Mouse (Mus musculus) cerebellum, adult 2 months (tissue): Measurements from ENCODE around the gene Gm28042. TPM values are rescaled to one million over a fixed set of nuclear protein-coding genes. Genes with fewer than 3 reads are reported as not detected.

Experiments
- DNase-seq, 2 experiments: peaks; one replicate each; pipeline ENCODE4 v3.0.0; 2021
- H3K27ac ChIP-seq: fragments of 200-500 bp; 2 replicates; pipeline ENCODE4 v1.5.1; 2012; ENCODE audit warnings: low read length, control low read depth, inconsistent platforms; ENCODE audit not compliant: insufficient read depth
- H3K27me3 ChIP-seq: fragments of 200-500 bp; 2 replicates; pipeline ENCODE4 v1.6.1; 2012; ENCODE audit warnings: inconsistent platforms, mild to moderate bottlenecking, low read length, moderate library complexity; ENCODE audit not compliant: control insufficient read depth, insufficient read depth
- H3K4me1 ChIP-seq: fragments of 200-500 bp; 2 replicates; pipeline ENCODE4 v1.6.1; 2011; ENCODE audit warnings: low read length; ENCODE audit not compliant: control insufficient read depth, insufficient read depth
- H3K4me3 ChIP-seq: fragments of 200-500 bp; replicated peaks from 2 replicates; pipeline ENCODE3; 2011; ENCODE audit warnings: mild to moderate bottlenecking, low read depth, low read length, control low read depth; ENCODE audit not compliant: insufficient read depth
- CTCF ChIP-seq: fragments of 200-500 bp; IDR thresholded peaks from 2 replicates; pipeline ENCODE4 v1.5.1; 2011; ENCODE audit warnings: low read depth, mild to moderate bottlenecking, control low read depth, low read length, moderate library complexity, borderline replicate concordance; ENCODE audit not compliant: insufficient read depth
- POLR2A ChIP-seq: fragments of 200-500 bp; IDR thresholded peaks from 2 replicates; pipeline ENCODE4 v1.6.1; 2011; ENCODE audit warnings: low read length, control low read depth, borderline replicate concordance; ENCODE audit not compliant: insufficient read depth
- WGBS: fragments of 180-500 bp; shearing (Covaris S2); methylation state at CpG from one replicate; pipeline ENCODE4 v1.1.7; 2018; 5-methylcytosine and 5-hydroxymethylcytosine counted together
- polyA plus RNA-seq: library from polyadenylated mRNA; depleted of rRNA; stranded (reverse); fragments of >200 nt; gene quantifications from 2 replicates; pipeline ENCODE4 v1.2.3, GENCODE M21; 2012

Gene Gm28042
- polyA plus RNA-seq, 1 experiment = 9.0 TPM

GRCm38 (mm10) chr2:120003970-120004369, 23.3 kb upstream of the Gm28042 start:
- WGBS = 91% methylated on average over 2 of the region's 2 CpGs
- Histone ChIP-seq H3K4me1 (no peaks in the 10 kb centered on the region), H3K4me3 (no peak overlapping the region), H3K27me3 (no peaks in the 10 kb centered on the region), H3K27ac (no peak overlapping the region)
- DNase-seq = no peak
- TF ChIP-seq POLR2A (no peak), CTCF (no peak)

DNA sequence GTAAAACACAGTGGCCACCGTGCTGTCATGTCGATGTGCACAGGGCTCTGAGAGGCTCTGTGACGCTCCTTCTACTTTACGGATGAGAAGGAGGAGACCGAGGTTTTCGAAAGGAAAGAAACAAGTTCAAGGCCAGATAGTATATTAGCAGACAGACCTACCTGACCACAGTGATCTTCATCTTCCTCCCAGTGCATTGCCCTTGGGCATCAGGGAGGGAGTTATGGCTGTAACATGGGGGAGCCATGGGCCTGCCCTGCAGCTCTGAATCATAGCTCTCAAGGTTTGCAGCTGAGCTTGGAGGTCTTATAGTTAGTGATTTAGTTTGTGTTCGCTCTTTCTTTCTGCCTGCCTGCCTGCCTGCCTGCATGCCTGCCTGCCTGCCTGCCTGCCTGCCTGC, 20.6 kb upstream of the Gm28042 start:
- peaks cover 3% of the 10 kb centered on the region for H3K4me1 ChIP-seq
- H3K4me3 ChIP-seq = no peak overlapping the region
- DNase-seq = no peak
- no peak overlapping the region for H3K27ac ChIP-seq
- H3K27me3 ChIP-seq = no peaks in the 10 kb centered on the region
- WGBS = 92% methylated on average over 7 of the region's 7 CpGs
- TF ChIP-seq POLR2A (no peak), CTCF (no peak)

- Histone ChIP-seq H3K27ac (no peak overlapping the region), H3K27me3 (no peaks in the 10 kb centered on the region), H3K4me1 (peaks cover 6% of the 10 kb centered on the region), H3K4me3 (no peak overlapping the region)
- TF ChIP-seq CTCF (no peak), POLR2A (no peak)
- 78% methylated on average over 4 of the region's 4 CpGs for WGBS
- DNase-seq = no peak
These were observed 19.5 kb upstream of the Gm28042 start for GRCm38 (mm10) chr2:120007680-120008210.

DNA sequence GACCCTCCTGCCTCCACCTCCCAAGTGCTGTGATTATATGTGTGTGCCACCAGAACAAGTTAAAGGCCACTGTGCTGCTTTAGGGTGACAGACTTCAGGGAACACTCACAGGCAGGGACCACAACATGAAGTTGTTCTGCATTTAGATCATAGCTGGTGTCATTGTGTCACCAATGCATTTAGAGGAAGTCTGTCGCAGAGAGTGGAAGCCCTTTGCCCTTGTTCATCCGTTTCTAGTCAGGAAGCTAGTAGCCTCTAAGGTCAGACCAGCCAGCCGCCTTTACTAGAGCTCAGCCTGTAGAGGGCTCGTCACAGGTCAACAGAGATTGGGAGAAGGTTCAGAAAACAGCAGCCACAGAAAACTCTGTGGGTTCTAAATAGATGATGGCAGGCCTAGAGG, 18.6 kb upstream of the Gm28042 start:
- Histone ChIP-seq H3K27ac (no peak overlapping the region), H3K4me3 (no peak overlapping the region), H3K4me1 (peaks cover 11% of the 10 kb centered on the region), H3K27me3 (no peaks in the 10 kb centered on the region)
- no peak for DNase-seq
- TF ChIP-seq CTCF (no peak), POLR2A (no peak)
- 89% methylated on average over 4 of the region's 4 CpGs for WGBS

- WGBS = 15% methylated on average over 8 of the region's 8 CpGs
- peak; percentile 55; the same call in 1 of the 2 replicates for TF ChIP-seq CTCF
- TF ChIP-seq POLR2A = no peak
- no peak overlapping the region for H3K4me3 ChIP-seq
- H3K4me1 ChIP-seq = peaks cover 11% of the 10 kb centered on the region
- no peaks in the 10 kb centered on the region for H3K27me3 ChIP-seq
- peak; percentile 52 to 57 for DNase-seq
- H3K27ac ChIP-seq = no peak overlapping the region
These were observed 15.7 kb upstream of the Gm28042 start for GRCm38 (mm10) chr2:120011462-120012200.

GRCm38 (mm10) chr2:120012924-120013323, 14.4 kb upstream of the Gm28042 start:
- Histone ChIP-seq H3K4me3 (no peak overlapping the region), H3K27me3 (no peaks in the 10 kb centered on the region), H3K4me1 (peaks cover 11% of the 10 kb centered on the region), H3K27ac (no peak overlapping the region)
- DNase-seq = no peak
- TF ChIP-seq POLR2A (no peak), CTCF (no peak)
- 91% methylated on average over 13 of the region's 13 CpGs for WGBS

GRCm38 (mm10) chr2:120013831-120014486, 13.3 kb upstream of the Gm28042 start:
- WGBS = 97% methylated on average over 2 of the region's 2 CpGs
- DNase-seq = no peak
- Histone ChIP-seq H3K4me3 (no peak overlapping the region), H3K4me1 (peaks cover 11% of the 10 kb centered on the region), H3K27me3 (no peaks in the 10 kb centered on the region), H3K27ac (no peak overlapping the region)
- TF ChIP-seq CTCF = no peak
- TF ChIP-seq POLR2A = no peak
